Mouse (Mus musculus) megakaryocyte, embryonic 14.5 days (primary cell): ENCODE measurements around the gene Nts. TPM values are rescaled to one million over a fixed set of nuclear protein-coding genes. Genes with fewer than 3 reads are reported as not detected.

Source experiments
- H3K27me3 ChIP-seq: replicated peaks from 2 replicates; pipeline ENCODE3; 2012; ENCODE audit warnings: inconsistent platforms
- H3K36me3 ChIP-seq: replicated peaks from 2 replicates; pipeline ENCODE3; 2012; ENCODE audit warnings: low read length, inconsistent platforms, mixed read lengths
- H3K4me1 ChIP-seq: 2 replicates; pipeline ENCODE4 v1.6.1; 2012; ENCODE audit warnings: inconsistent platforms
- H3K4me3 ChIP-seq: replicated peaks from 2 replicates; pipeline ENCODE3; 2012; ENCODE audit warnings: moderate library complexity, mild to moderate bottlenecking, inconsistent platforms
- H3K9me3 ChIP-seq: 2 replicates; pipeline ENCODE4 v1.6.1; 2012; ENCODE audit warnings: inconsistent platforms
- FLI1 ChIP-seq: IDR thresholded peaks from 2 replicates; pipeline ENCODE4 v1.6.1; 2012; ENCODE audit warnings: low read length, inconsistent platforms, mixed read lengths
- GATA1 ChIP-seq: IDR thresholded peaks from 3 replicates; pipeline ENCODE4 v1.6.1; 2012; ENCODE audit warnings: mixed read lengths, low read length, inconsistent platforms, borderline replicate concordance
- polyA plus RNA-seq: library from polyadenylated mRNA; stranded (reverse); fragments of >175 nt; gene quantifications from 2 replicates; pipeline ENCODE4 v1.2.3, GENCODE M21; 2012; ENCODE audit warnings: low replicate concordance; ENCODE audit not compliant: insufficient read depth

The Nts gene
- not detected in 2 replicates for polyA plus RNA-seq

DNA sequence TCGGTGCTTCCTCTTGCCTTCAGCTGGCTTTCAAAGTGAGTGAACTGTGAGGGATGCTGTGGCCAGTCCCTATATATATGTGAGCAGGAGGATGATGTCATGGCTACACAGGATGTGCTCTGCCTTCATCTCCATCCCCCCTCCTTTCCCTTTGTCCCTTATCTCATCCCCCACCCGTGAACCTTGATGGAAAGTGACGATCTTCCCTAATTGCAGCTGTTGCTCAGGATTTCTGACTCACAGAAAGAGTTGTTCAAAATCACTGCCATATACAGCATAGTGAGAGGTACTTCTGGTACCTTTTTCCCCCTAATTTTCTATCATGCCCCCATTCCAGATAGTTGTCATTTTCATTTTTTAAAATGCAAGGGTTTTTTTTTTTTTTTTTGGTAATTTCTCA lies at the start of gene Nts:
Gene Nts (minus strand): TSS at position 101 of the 400 bp plus-strand sequence.
- no peaks in the 10 kb centered on the region for H3K4me1 ChIP-seq
- H3K27me3 ChIP-seq = no peaks in the 10 kb centered on the region
- H3K4me3 ChIP-seq = no peak within 1 kb of the TSS
- no peaks in the 10 kb centered on the region for H3K36me3 ChIP-seq
- no peaks in the 10 kb centered on the region for H3K9me3 ChIP-seq
- TF ChIP-seq FLI1 (no peak), GATA1 (no peak)

- 0 out of 2 replicates have a peak, but pooled peaks cover 2% of the 10 kb centered on the region for H3K9me3 ChIP-seq
- no peak overlapping the region for H3K4me3 ChIP-seq
- TF ChIP-seq FLI1 = no peak
- H3K36me3 ChIP-seq = no peaks in the 10 kb centered on the region
- no peaks in the 10 kb centered on the region for H3K27me3 ChIP-seq
- H3K4me1 ChIP-seq = no peaks in the 10 kb centered on the region
Observed at GRCm38 (mm10) chr10:102527901-102528300, 37.6 kb upstream of the Nts start.

DNA sequence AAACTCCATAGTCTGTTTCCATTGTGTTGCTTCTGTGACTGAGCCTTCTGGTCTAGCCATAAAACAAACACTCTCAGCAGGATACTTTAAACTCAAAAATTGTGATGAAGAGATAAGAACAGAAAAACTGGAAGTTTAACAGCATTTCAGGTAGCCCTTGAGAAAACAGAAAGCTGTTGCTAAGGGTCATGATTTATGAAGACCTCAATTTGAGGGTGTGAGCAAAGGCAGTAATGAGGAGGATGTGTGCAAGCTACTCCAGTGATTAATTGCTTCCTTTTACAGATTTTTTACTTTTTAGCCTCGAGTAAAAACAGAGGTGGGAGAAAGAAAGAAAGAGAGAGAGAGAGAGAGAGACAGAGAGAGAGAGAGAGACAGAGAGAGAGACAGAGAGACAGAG lies 23.9 kb upstream of the Nts start:
- TF ChIP-seq FLI1 = no peak
- TF ChIP-seq GATA1 = no peak
- Histone ChIP-seq H3K36me3 (no peaks in the 10 kb centered on the region), H3K4me1 (no peaks in the 10 kb centered on the region), H3K4me3 (no peak overlapping the region), H3K9me3 (no peaks in the 10 kb centered on the region), H3K27me3 (no peaks in the 10 kb centered on the region)

DNA sequence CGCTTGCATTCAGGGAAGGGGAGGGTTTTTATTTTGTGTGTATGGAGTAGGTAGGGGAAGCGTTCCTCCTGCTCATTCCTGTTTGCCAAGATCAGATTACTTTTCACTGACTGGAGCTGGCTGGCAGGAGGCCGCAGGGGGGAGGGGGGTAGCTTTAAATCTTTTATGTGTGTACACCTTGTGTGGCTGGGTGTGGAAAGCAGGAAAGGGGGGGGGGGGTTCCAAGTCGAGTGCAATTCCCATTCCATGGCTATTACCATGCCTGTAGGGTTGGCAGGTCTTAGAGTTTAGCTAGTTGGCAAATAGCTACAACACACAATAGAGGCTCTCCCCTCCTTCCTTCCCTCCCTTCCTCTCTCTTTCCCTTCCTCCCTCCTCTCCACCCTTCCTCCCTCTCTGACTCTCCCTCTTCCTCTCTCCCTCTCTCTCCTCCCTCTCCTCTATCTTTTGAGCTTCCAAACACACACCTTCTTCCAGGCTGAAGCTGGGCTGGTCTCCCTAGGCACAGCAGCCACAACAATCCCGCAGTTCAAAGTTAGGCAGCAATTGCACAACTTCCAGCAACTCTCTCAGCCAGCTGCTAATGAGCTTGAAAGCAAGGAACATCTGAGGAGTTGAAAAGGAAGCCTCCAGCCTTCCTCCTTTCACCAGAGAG lies 21.6 kb upstream of the Nts start, which contains the start of gene Rassf9:
Gene Rassf9 (plus strand): TSS at position 416 of the 655 bp plus-strand sequence.
- Histone ChIP-seq H3K9me3 (no peaks in the 10 kb centered on the region), H3K4me3 (no peak within 1 kb of the TSS), H3K27me3 (no peaks in the 10 kb centered on the region), H3K36me3 (no peaks in the 10 kb centered on the region), H3K4me1 (no peaks in the 10 kb centered on the region)
- TF ChIP-seq FLI1 = no peak
- TF ChIP-seq GATA1 = no peak

- TF ChIP-seq FLI1 (no peak), GATA1 (no peak)
- Histone ChIP-seq H3K27me3 (no peaks in the 10 kb centered on the region), H3K36me3 (no peaks in the 10 kb centered on the region)
Observed at GRCm38 (mm10) chr10:102511461-102511806, 21.1 kb upstream of the Nts start.

GRCm38 (mm10) chr10:102507386-102507785 lies 17.1 kb upstream of the Nts start:
- TF ChIP-seq GATA1 = no peak
- no peak for TF ChIP-seq FLI1
- H3K36me3 ChIP-seq = no peaks in the 10 kb centered on the region
- no peak overlapping the region for H3K4me3 ChIP-seq
- H3K27me3 ChIP-seq = no peaks in the 10 kb centered on the region
- no peaks in the 10 kb centered on the region for H3K4me1 ChIP-seq
- H3K9me3 ChIP-seq = no peaks in the 10 kb centered on the region

More at GRCm38 (mm10) chr10:102511461-102511806, 21.1 kb upstream of the Nts start:
- no peaks in the 10 kb centered on the region for H3K4me1 ChIP-seq
- no peak overlapping the region for H3K4me3 ChIP-seq
- no peaks in the 10 kb centered on the region for H3K9me3 ChIP-seq

GRCm38 (mm10) chr10:102498754-102499153 lies 8.5 kb upstream of the Nts start:
- Histone ChIP-seq H3K27me3 (no peaks in the 10 kb centered on the region), H3K36me3 (no peaks in the 10 kb centered on the region), H3K4me3 (no peak overlapping the region), H3K9me3 (no peaks in the 10 kb centered on the region), H3K4me1 (no peaks in the 10 kb centered on the region)
- TF ChIP-seq GATA1 (no peak), FLI1 (no peak)

DNA sequence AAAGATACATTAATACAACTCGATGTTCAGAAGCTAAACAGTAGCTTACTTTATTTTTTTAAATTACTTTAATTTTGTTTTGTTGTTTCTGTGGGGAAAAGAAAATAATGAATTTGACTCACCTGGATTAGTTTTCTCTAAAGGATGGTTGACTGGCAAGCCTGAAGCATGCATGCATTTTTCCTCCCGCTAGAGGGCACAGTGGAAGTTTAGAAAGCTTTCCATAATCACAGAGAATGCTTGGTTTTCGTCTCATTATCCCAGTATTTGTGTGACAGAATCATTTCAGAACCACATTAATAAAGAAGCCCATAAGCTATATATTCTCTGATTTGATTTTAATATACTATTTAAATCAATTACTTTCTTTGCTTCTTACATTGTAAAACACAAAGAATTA lies 1.5 kb upstream of the Nts start:
- TF ChIP-seq FLI1 (no peak), GATA1 (no peak)
- Histone ChIP-seq H3K27me3 (no peaks in the 10 kb centered on the region), H3K4me1 (no peaks in the 10 kb centered on the region), H3K4me3 (no peak overlapping the region), H3K9me3 (no peaks in the 10 kb centered on the region), H3K36me3 (no peaks in the 10 kb centered on the region)

DNA sequence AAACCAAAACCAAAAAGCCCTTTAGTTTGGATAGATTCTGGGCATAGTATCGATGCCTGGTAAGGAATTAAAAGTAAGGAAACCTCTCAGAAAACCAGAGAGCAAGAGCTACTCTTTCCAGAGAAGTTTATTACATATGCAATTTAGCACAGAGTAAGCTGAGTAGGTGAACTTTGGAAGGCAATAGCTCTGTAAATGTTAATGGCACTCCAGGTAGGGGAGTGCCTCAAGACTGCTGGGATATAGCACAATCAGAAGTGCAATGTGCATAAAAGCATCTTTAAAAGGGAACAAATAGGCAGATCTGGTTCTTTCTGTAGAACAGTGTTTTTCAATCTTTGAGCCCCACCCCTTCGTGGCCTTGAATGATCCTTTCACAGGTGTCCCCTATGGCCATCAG lies 20.9 kb downstream of the Nts start:
- H3K4me3 ChIP-seq = no peak overlapping the region
- no peaks in the 10 kb centered on the region for H3K36me3 ChIP-seq
- TF ChIP-seq GATA1 = no peak
- no peak for TF ChIP-seq FLI1
- no peaks in the 10 kb centered on the region for H3K9me3 ChIP-seq
- no peaks in the 10 kb centered on the region for H3K27me3 ChIP-seq
- H3K4me1 ChIP-seq = no peaks in the 10 kb centered on the region

- H3K27me3 ChIP-seq = no peaks in the 10 kb centered on the region
- no peaks in the 10 kb centered on the region for H3K36me3 ChIP-seq
- H3K4me1 ChIP-seq = peaks cover 3% of the 10 kb centered on the region; the same call in 1 of the 2 replicates
- peaks cover 2% of the 10 kb centered on the region; the same call in 1 of the 2 replicates for H3K9me3 ChIP-seq
- TF ChIP-seq FLI1 (no peak), GATA1 (no peak)
- H3K4me3 ChIP-seq = no peak overlapping the region
Observed at GRCm38 (mm10) chr10:102451756-102452155, 38.5 kb downstream of the Nts start.

DNA sequence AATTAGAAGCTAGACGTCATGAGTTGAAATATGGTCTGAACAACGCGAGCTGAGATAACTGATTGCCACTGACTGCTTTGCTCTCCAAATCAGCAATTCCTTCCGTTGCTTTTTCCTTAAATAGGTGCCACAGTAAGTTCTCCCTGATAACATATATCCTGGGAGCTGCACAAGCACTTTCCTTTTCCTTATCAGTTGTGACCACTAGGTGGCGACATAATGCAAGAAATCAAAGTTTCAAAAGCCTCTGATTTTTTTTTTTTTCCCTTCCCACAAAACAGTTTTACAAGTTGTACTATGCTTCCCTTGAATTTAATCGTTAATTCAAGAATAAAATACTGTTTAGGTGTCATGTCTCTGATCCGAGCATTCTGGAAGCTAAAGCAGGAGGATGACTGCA lies 40.8 kb downstream of the Nts start:
- Histone ChIP-seq H3K36me3 (no peaks in the 10 kb centered on the region), H3K4me1 (peaks cover 3% of the 10 kb centered on the region; the same call in 1 of the 2 replicates), H3K27me3 (no peaks in the 10 kb centered on the region), H3K4me3 (no peak overlapping the region), H3K9me3 (no peaks in the 10 kb centered on the region)
- TF ChIP-seq FLI1 (no peak), GATA1 (no peak)
